Mouse (Mus musculus) megakaryocyte, embryonic 14.5 days (primary cell): ENCODE measurements at regions not wholly inside any gene's neighbourhood (a gene's known extent, or its start where the extent isn't known, plus 50 kb on each side); places are given as distances from the start of the nearest gene placed in this dataset.

Source experiments
- FLI1 ChIP-seq: IDR thresholded peaks from 2 replicates; pipeline ENCODE4 v1.6.1; 2012; ENCODE audit warnings: low read length, inconsistent platforms, mixed read lengths
- GATA1 ChIP-seq: IDR thresholded peaks from 3 replicates; pipeline ENCODE4 v1.6.1; 2012; ENCODE audit warnings: mixed read lengths, low read length, inconsistent platforms, borderline replicate concordance

DNA sequence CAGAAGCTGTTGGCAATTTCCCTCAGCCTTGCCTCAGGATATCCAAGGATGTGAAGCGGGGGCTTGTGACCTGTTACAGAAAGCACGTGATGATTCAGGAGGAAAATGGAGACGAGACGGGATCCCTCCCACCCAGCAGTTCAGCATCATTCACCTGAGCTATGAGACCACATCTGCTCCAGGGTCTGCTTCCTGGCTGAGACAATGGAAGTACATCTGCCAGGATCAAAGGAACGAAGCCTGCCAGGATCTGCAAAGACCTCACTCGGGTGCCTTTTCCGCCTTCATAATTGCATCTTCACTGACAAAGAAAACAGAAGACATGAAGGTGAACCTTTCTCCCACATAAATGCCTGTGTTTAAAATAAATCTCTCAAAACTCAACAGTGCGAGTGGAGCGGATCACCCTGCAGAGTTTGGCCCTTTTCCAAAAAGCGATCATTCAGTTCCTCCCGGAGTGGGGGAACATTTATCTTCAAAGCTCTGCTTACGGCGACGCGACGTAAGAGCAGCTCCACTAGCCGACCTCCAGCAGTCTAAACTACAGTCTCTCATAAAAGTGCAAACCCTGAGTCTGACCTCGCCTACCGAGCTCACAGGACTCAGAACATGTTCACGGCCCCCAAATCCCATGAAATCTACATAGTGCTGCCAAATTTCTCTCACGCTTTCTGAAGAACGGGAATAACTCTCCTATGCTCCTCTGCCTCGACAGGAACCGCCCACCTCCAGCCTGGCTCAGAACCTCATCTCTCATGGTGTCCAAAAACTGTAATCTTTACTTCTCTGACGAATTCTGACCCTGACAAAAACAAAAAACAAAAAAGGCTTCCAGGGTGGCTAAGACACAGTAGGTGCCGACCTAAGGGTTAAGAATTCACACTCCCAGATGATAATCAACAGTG, 117.0 kb downstream of the Setd4 start:
- TF ChIP-seq GATA1, result no peak
- TF ChIP-seq FLI1, result no peak
